Mouse (Mus musculus) myocyte (in vitro differentiated cells): ENCODE measurements around the gene Flywch2. TPM values are rescaled to one million over a fixed set of nuclear protein-coding genes. Genes with fewer than 3 reads are reported as not detected.

ENCODE experiments used
- H3K27me3 ChIP-seq: one replicate; pipeline ENCODE4 v1.6.1; 2011; ENCODE audit not compliant: control insufficient read depth, insufficient read depth, insufficient read length
- H3K36me3 ChIP-seq: one replicate; pipeline ENCODE4 v1.6.1; 2011; ENCODE audit not compliant: control insufficient read depth, insufficient read depth
- H3K4me2 ChIP-seq: one replicate; pipeline ENCODE4 v1.6.1; 2011; ENCODE audit warnings: low read depth, control low read depth
- H3K4me3 ChIP-seq: one replicate; pipeline ENCODE4 v1.5.1; 2011; ENCODE audit warnings: mild to moderate bottlenecking, control low read depth, moderate library complexity
- H3K79me2 ChIP-seq: one replicate; pipeline ENCODE4 v1.6.1; 2011; ENCODE audit not compliant: control insufficient read depth, insufficient read depth
- H3ac ChIP-seq: one replicate; pipeline ENCODE4 v1.6.1; 2011; ENCODE audit not compliant: control insufficient read depth, insufficient read length
- CEBPB ChIP-seq: IDR thresholded peaks from 2 replicates; pipeline ENCODE4 v1.6.1; 2011; ENCODE audit warnings: mild to moderate bottlenecking, moderate library complexity; ENCODE audit not compliant: poor library complexity, insufficient read depth, severe bottlenecking
- E2F4 ChIP-seq: IDR thresholded peaks from one replicate; pipeline ENCODE4 v1.6.1; 2011; ENCODE audit warnings: mild to moderate bottlenecking, control low read depth, moderate library complexity; ENCODE audit not compliant: insufficient read depth
- MAX ChIP-seq: IDR thresholded peaks from one replicate; pipeline ENCODE4 v1.6.1; 2011; ENCODE audit warnings: low read depth, mild to moderate bottlenecking, control low read depth
- MYOD1 ChIP-seq, 3 experiments: IDR thresholded peaks; one replicate each; pipeline ENCODE4 v1.6.1; 2011; ENCODE audit warnings: control low read depth in 2 of 3, low read depth in 2 of 3, mild to moderate bottlenecking in 2 of 3, moderate library complexity in 1 of 3; ENCODE audit not compliant: insufficient read length in 2 of 3, control insufficient read depth in 1 of 3
- MYOG ChIP-seq, 3 experiments: IDR thresholded peaks; one replicate each; pipeline ENCODE4 v1.6.1; 2011; ENCODE audit warnings: control low read depth in 2 of 3, low read depth in 2 of 3, mild to moderate bottlenecking in 2 of 3; ENCODE audit not compliant: insufficient read length in 2 of 3, control insufficient read depth in 1 of 3, insufficient read depth in 1 of 3
- POLR2A ChIP-seq: IDR thresholded peaks from one replicate; pipeline ENCODE4 v1.6.1; 2011; ENCODE audit warnings: low read depth, mild to moderate bottlenecking, control low read depth, moderate library complexity; ENCODE audit not compliant: insufficient read length
- POLR2AphosphoS2 ChIP-seq: IDR thresholded peaks from one replicate; pipeline ENCODE4 v1.6.1; 2011; ENCODE audit warnings: low read depth, control low read depth; ENCODE audit not compliant: insufficient read length
- REST ChIP-seq: IDR thresholded peaks from one replicate; pipeline ENCODE4 v1.6.1; 2011; ENCODE audit warnings: mild to moderate bottlenecking, control low read depth, moderate library complexity; ENCODE audit not compliant: insufficient read depth, insufficient read length
- SRF ChIP-seq: IDR thresholded peaks from one replicate; pipeline ENCODE4 v1.6.1; 2011; ENCODE audit warnings: low read depth; ENCODE audit not compliant: control insufficient read depth, insufficient read length
- TCF12 ChIP-seq: IDR thresholded peaks from one replicate; pipeline ENCODE4 v1.6.1; 2011; ENCODE audit warnings: mild to moderate bottlenecking, control low read depth; ENCODE audit not compliant: poor library complexity, insufficient read depth, severe bottlenecking
- TCF3 ChIP-seq: IDR thresholded peaks from one replicate; pipeline ENCODE4 v1.6.1; 2011; ENCODE audit warnings: low read depth, control low read depth; ENCODE audit not compliant: insufficient read length
- USF1 ChIP-seq: IDR thresholded peaks from one replicate; pipeline ENCODE4 v1.6.1; 2011; ENCODE audit warnings: low read depth, mild to moderate bottlenecking, control low read depth, moderate library complexity
- polyA plus RNA-seq: library from polyadenylated mRNA; unstranded; fragments of >200 nt; fragmentation: generic; extraction: Trizol; gene quantifications from one replicate; pipeline ENCODE4 v1.2.1, GENCODE M21; 2012; ENCODE audit warnings: missing spikeins

The Flywch2 gene
- polyA plus RNA-seq, 1 experiment: 0.42 TPM

DNA sequence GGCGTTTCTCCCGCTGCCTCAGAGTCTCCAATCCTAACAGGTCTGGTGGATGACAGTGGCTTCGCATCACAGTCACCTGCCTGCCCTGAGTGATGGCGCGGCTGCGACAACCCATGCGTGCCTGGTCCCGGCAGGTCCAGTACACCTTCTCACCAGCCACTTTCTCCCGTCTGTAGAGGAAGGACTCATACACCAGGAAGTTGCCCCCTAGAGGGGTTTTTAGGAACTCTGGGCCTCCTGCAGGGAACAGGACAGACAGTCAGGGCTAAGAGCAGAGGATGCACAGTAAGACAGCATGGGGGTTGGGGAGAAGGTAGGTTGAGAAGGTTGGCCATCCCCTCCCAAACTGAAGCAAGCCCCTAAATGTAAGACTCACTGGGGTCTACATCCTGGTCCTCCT is 25.6 kb downstream of the Flywch2 start:
- H3K79me2 ChIP-seq: no peaks in the 10 kb centered on the region
- no peak overlapping the region for H3ac ChIP-seq
- no peak overlapping the region for H3K4me2 ChIP-seq
- no peak overlapping the region for H3K4me3 ChIP-seq
- H3K36me3 ChIP-seq: peaks cover 11% of the 10 kb centered on the region
- no peaks in the 10 kb centered on the region for H3K27me3 ChIP-seq
- no peak for TF ChIP-seq MAX
- no peak for TF ChIP-seq SRF
- no peak for TF ChIP-seq MYOG (IDR thresholded peaks at IDR 0.05; ENCODE audit: control insufficient read depth in 1 of 3, insufficient read depth in 1 of 3, insufficient read length in 2 of 3, low read depth in 2 of 3)
- TF ChIP-seq POLR2A: no peak
- TF ChIP-seq MYOD1 (IDR thresholded peaks at IDR 0.05; ENCODE audit: control insufficient read depth in 1 of 3, insufficient read length in 2 of 3, low read depth in 2 of 3): no peak
- no peak for TF ChIP-seq REST
- no peak for TF ChIP-seq TCF3
- no peak for TF ChIP-seq POLR2AphosphoS2
- no peak for TF ChIP-seq E2F4

DNA sequence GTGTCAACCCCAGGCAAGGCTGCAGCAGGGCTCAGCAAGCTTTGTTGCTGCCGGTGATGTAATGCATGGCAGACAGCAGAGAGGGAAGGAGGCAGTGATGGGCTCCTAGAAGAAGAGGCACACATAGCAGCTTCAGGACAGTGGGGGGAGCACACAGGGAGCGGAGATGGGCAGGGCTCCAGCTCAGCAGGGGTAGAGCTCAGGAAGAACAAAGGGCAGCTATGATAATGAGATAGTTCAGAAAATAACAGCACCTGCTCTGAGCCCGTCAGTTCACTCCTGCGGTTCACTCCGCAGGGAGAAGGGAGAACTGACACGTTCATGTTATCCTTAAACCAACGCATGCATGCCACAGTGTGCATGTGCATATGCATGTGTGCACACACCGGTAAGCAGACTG is 27.1 kb downstream of the Flywch2 start:
- no peak for TF ChIP-seq POLR2A
- TF ChIP-seq MYOD1 (IDR thresholded peaks at IDR 0.05; ENCODE audit: control insufficient read depth in 1 of 3, insufficient read length in 2 of 3, low read depth in 2 of 3): no peak
- TF ChIP-seq MYOG (IDR thresholded peaks at IDR 0.05; ENCODE audit: control insufficient read depth in 1 of 3, insufficient read depth in 1 of 3, insufficient read length in 2 of 3, low read depth in 2 of 3): no peak
- no peak for TF ChIP-seq REST
- TF ChIP-seq TCF3: no peak
- TF ChIP-seq TCF12: no peak
- TF ChIP-seq CEBPB: no peak
- TF ChIP-seq POLR2AphosphoS2: no peak
- no peak for TF ChIP-seq SRF
- H3K4me2 ChIP-seq: no peak overlapping the region
- H3ac ChIP-seq: no peak overlapping the region
- H3K36me3 ChIP-seq: peaks cover 12% of the 10 kb centered on the region
- H3K4me3 ChIP-seq: no peak overlapping the region
- no peaks in the 10 kb centered on the region for H3K79me2 ChIP-seq
- H3K27me3 ChIP-seq: no peaks in the 10 kb centered on the region

DNA sequence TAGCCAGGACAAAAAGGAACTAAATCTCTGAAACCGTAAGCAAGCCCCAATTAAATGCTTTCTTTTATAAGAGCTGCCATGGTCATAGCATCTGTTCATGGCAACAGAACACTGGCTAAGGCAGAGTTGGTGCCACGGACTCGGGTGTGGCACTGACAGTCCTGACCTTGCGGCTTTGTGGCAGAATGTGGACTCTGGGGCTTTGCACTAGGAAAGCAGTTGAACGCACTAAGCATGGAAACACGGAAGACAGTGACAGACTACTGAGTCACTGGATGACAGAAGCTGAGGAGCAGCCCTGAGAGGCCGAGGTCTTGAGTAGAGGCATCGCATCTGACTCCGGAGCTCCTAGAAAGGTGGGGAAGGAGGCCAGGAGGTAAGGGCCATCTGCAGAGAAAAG is 28.3 kb downstream of the Flywch2 start:
- Histone ChIP-seq H3ac (no peak overlapping the region), H3K4me2 (no peak overlapping the region), H3K27me3 (no peaks in the 10 kb centered on the region), H3K4me3 (no peak overlapping the region), H3K79me2 (no peaks in the 10 kb centered on the region), H3K36me3 (peaks cover 12% of the 10 kb centered on the region)
- TF ChIP-seq POLR2A (no peak), REST (no peak), CEBPB (no peak), TCF3 (no peak), USF1 (no peak)

GRCm38 (mm10) chr17:23755689-23756088 is 30.2 kb downstream of the Flywch2 start:
- H3K4me2 ChIP-seq: no peak overlapping the region
- H3K79me2 ChIP-seq: no peaks in the 10 kb centered on the region
- H3K4me3 ChIP-seq: no peak overlapping the region
- no peak overlapping the region for H3ac ChIP-seq
- no peak for TF ChIP-seq POLR2AphosphoS2
- TF ChIP-seq TCF12: no peak
- TF ChIP-seq TCF3: no peak
- TF ChIP-seq USF1: no peak
- TF ChIP-seq POLR2A: no peak
- TF ChIP-seq MYOD1 (IDR thresholded peaks at IDR 0.05; ENCODE audit: control insufficient read depth in 1 of 3, insufficient read length in 2 of 3, low read depth in 2 of 3): no peak
- TF ChIP-seq SRF: no peak
- no peak for TF ChIP-seq REST
- TF ChIP-seq MYOG (IDR thresholded peaks at IDR 0.05; ENCODE audit: control insufficient read depth in 1 of 3, insufficient read depth in 1 of 3, insufficient read length in 2 of 3, low read depth in 2 of 3): no peak
- TF ChIP-seq E2F4: no peak
- no peak for TF ChIP-seq MAX
- TF ChIP-seq CEBPB: no peak
- H3K36me3 ChIP-seq: peaks cover 8% of the 10 kb centered on the region
- H3K27me3 ChIP-seq: no peaks in the 10 kb centered on the region

- H3K4me3 ChIP-seq: no peak overlapping the region
- H3K4me2 ChIP-seq: peak overlapping the region; percentile 74
- H3ac ChIP-seq: no peak overlapping the region
- TF ChIP-seq MYOG (IDR thresholded peaks at IDR 0.05; ENCODE audit: control insufficient read depth in 1 of 3, insufficient read depth in 1 of 3, insufficient read length in 2 of 3, low read depth in 2 of 3) (no peak), TCF3 (no peak), REST (no peak), USF1 (no peak), MYOD1 (IDR thresholded peaks at IDR 0.05; ENCODE audit: control insufficient read depth in 1 of 3, insufficient read length in 2 of 3, low read depth in 2 of 3) (no peak)
- H3K27me3 ChIP-seq: peaks cover 13% of the 10 kb centered on the region
- no peaks in the 10 kb centered on the region for H3K36me3 ChIP-seq
- no peaks in the 10 kb centered on the region for H3K79me2 ChIP-seq
Observed at GRCm38 (mm10) chr17:23749400-23750191, 36.3 kb downstream of the Flywch2 start.
